Mouse (Mus musculus): ENCODE data around the gene C1qtnf12.

The C1qtnf12 gene

DNA sequence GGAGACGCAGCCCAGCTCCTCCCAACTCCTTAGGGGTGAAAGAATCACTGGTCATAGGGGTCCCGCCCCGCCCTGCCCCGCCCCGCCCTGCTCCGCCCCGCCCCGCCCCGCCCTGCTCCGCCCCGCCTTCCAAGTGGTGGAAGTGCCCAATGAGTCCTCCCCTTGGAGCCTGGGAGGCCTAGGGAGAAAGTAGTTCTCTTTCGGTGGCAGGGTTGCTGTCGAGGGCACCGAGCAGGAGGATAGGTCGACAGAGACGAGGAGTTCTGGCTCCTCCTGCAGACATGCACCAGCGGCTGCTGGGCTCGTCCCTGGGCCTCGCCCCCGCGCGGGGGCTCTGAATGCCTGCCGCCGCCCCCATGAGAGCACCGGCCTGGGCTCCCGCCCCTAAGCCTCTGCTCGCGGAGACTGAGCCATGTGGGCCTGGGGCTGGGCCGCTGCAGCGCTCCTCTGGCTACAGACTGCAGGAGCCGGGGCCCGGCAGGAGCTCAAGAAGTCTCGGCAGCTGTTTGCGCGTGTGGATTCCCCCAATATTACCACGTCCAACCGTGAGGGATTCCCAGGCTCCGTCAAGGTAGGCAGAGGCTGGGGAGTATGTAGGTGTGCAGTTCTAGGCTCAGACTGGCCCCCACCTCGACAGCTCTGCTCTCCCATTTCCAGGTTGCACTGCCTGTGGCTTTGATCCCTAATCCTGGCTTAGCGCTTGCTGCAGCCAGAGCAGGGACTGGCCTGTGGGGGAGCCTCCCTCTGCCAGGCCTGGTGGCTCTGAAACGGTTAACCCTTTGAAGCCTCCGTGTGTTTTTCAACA is at the start of gene C1qtnf12:
Gene C1qtnf12 (plus strand): TSS at position 152 of the 805 bp plus-strand sequence.
- peak; percentile 58 to 60 for DNase-seq

- DNase-seq, result no peak
Observed at GRCm38 (mm10) chr4:155932031-155932430, 30.1 kb upstream of the C1qtnf12 start.

- DNase-seq, result peak; percentile 49 to 68
Observed at GRCm38 (mm10) chr4:155943049-155943452, 19.1 kb upstream of the C1qtnf12 start.

DNA sequence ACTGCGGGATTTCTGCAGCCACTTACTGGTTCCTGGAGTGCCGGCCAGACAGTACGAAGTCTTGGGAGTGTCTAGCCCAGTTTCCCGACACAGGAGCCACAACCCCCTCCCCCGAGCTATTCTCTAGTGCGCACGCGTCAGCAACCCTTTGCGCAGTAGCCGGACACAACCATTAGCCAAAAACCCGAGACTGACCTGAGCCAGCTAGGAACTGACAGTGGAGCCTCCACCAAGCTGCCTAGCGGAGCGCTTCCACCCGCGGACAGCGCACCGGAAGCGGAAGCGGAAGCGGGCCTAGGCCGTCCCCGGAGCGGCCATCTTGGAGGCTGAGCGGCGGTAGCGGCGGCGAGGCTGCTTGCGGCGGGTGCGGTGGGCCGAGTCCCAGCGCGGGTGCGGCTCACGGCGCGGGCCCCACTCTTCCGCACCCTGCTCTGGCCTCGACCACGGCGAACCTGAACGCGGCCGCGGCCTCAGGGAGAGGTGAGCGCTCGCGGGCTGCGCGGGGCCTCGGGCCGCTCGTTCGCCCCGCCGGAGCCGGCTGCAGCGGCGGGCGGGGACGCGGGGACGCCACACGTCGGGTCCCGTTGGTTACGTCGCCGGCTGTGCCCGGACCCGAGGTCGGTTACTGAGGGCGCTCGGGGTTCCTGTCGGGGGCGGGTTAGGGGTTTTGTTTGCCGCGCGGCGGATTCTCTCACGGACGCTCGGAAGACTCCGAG is 18.4 kb upstream of the C1qtnf12 start, which contains the start of gene Ube2j2:
Gene Ube2j2 (plus strand): TSS at position 298 of the 716 bp plus-strand sequence.
- peak; percentile 98 to 99 for DNase-seq

GRCm38 (mm10) chr4:155944271-155944670 is 17.8 kb upstream of the C1qtnf12 start:
- peak in 1 of 2 experiments; percentile 23 for DNase-seq

GRCm38 (mm10) chr4:155947094-155947493 is 15.0 kb upstream of the C1qtnf12 start:
- DNase-seq, result no peak

DNA sequence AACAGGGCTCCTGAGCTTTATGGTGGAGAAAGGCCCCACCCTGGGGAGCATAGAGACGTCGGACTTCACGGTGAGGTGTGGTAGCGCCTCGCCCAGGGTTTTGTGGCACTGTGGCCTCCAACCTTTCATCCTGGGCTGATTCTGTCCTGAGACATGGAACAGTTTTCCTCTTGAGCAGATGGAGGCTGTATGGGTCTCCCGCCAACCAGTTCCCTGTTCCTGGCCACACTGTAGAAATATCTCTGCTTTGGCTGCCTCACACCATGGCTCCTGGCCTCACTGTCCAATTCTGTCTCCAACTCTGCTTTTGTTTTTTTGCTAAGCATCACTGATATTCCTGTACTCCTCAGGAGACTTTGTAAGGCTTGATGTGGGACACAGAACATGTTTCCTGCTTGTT is 6.6 kb upstream of the C1qtnf12 start:
- DNase-seq, result no peak

DNA sequence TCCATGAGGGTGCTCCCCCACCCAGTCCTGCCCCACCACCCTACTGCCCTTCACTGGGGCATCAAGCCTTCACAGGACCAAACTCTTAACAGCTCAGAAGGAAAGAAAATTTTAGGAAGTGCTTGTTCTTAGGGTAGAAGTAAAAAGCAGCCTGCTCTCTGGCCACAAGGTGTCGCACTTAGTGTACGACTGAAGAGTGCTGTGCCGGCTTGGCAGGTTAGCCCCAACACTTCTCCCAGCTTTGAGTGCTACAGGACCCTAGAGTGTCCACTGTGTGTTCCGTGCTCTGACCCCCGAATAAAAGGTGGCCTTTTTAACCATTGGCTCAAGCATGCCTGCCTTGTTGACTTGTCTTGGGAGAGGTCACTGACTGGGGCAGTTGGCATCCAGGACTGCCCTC is 2.8 kb upstream of the C1qtnf12 start:
- DNase-seq, result peak; percentile 75 to 84

- no peak for DNase-seq
Observed at GRCm38 (mm10) chr4:155963106-155963505, 988 bp downstream of the C1qtnf12 start.

GRCm38 (mm10) chr4:155964396-155964795 is 2.3 kb downstream of the C1qtnf12 start:
- DNase-seq, result no peak

- DNase-seq, result no peak
Observed at GRCm38 (mm10) chr4:155969043-155969653, 7.0 kb downstream of the C1qtnf12 start.

GRCm38 (mm10) chr4:155970286-155970685 is 8.2 kb downstream of the C1qtnf12 start:
- DNase-seq, result no peak

DNA sequence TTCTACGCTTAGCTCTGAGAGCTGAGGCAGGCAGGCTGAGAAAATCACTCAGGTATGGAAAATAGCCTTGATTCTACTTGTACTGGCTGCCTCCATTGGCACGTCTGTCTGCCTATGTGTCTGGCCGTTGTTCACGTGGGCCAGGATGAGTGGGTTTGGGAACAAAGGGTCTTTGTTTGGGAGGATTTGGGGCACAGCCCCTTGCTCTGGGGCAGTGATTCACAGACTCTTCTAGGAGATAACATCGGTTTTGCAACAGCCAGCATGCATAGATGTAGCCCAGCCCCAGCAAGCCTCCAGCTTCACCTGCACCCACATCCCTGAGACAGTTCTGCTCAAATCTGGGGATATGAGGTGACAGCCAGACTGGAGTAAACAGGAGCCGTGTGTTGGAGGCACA is 10.5 kb downstream of the C1qtnf12 start:
- no peak for DNase-seq

DNA sequence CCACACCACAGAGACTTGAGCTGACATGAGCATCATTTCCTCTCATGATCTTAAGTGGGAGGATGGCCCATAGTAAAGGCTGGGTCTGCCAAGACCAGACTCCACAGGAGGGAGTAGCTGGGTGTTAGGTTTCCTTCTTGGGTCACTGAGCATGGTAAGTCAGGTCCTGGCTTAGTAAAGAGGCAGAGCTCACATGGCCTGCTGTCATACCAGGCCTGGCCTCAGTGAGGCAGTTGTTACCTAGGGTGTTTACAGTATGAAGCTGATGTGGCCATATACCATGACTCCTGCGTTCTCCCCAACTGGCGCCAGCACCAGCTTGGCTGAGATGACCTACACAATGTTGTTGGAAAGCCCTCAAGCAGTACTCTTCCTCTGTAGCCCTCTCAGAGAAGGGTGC is 11.1 kb downstream of the C1qtnf12 start:
- no peak for DNase-seq

- DNase-seq, result no peak
Observed at GRCm38 (mm10) chr4:155981436-155982082, 19.4 kb downstream of the C1qtnf12 start.

GRCm38 (mm10) chr4:155983788-155984187 is 21.7 kb downstream of the C1qtnf12 start:
- no peak for DNase-seq

- peak; percentile 40 to 46 for DNase-seq
Observed at GRCm38 (mm10) chr4:155991211-155991907, 29.2 kb downstream of the C1qtnf12 start.

DNA sequence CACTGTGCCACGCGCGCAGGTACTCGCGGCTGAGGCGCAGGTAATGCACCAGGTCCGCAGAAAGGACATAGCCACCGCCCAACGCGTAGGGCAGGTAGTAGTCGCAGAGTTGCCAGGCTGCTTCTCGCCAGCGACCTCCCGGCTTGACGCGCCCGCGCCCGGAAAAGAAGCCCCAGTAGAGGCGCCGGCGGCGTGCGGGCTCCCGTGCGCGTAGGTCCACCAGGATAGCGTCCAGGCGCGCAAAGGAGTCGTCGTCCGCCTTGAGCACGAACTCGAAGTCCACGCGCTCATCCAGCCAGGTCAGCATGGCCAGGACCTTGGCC is 29.8 kb downstream of the C1qtnf12 start:
- no peak for DNase-seq

- peak; percentile 90 to 92 for DNase-seq
Observed at GRCm38 (mm10) chr4:155992241-155992905, 30.3 kb downstream of the C1qtnf12 start, which contains the start of the genes B3galt6 and Sdf4. TSS of gene B3galt6 (minus strand) at chr4:155992649. TSS of gene Sdf4 (plus strand) at chr4:155992872.

GRCm38 (mm10) chr4:155992906-155993547 is 30.9 kb downstream of the C1qtnf12 start:
- peak; percentile 96 to 97 for DNase-seq

- DNase-seq, result no peak
Observed at GRCm38 (mm10) chr4:155993606-155994005, 31.5 kb downstream of the C1qtnf12 start.
